Mouse (Mus musculus): ENCODE results near the gene Reln.

The Reln gene

GRCm38 (mm10) chr5:22344556-22344975 lies at the start of gene Reln:
TSS of gene Reln (minus strand) at chr5:22344702.
- DNase-seq (ENCODE audit: low spot score) = peak; percentile 53

- no peak for DNase-seq (ENCODE audit: low spot score)
These were observed 44.0 kb upstream of the Reln start for GRCm38 (mm10) chr5:22388502-22388901.

- DNase-seq (ENCODE audit: low spot score) = no peak
These were observed 16.0 kb upstream of the Reln start for GRCm38 (mm10) chr5:22360510-22360909.

- peak; percentile 60 for DNase-seq (ENCODE audit: low spot score)
These were observed 3.9 kb upstream of the Reln start for GRCm38 (mm10) chr5:22348412-22348811.

GRCm38 (mm10) chr5:22347732-22348131 lies 3.2 kb upstream of the Reln start:
- no peak for DNase-seq (ENCODE audit: low spot score)

GRCm38 (mm10) chr5:22345894-22346635 lies 1.6 kb upstream of the Reln start:
- no peak for DNase-seq (ENCODE audit: low spot score)

GRCm38 (mm10) chr5:22344976-22345651 lies 612 bp upstream of the Reln start:
- DNase-seq (ENCODE audit: low spot score) = peak; percentile 31

GRCm38 (mm10) chr5:22343843-22344555 lies 503 bp downstream of the Reln start:
- peak; percentile 9 for DNase-seq (ENCODE audit: low spot score)

- DNase-seq (ENCODE audit: low spot score) = no peak
These were observed 1.0 kb downstream of the Reln start for GRCm38 (mm10) chr5:22343536-22343842.

GRCm38 (mm10) chr5:22342461-22342860 lies 2.0 kb downstream of the Reln start:
- DNase-seq (ENCODE audit: low spot score) = no peak

- no peak for DNase-seq (ENCODE audit: low spot score)
These were observed 3.5 kb downstream of the Reln start for GRCm38 (mm10) chr5:22340991-22341390.

- DNase-seq (ENCODE audit: low spot score) = no peak
These were observed 9.1 kb downstream of the Reln start for GRCm38 (mm10) chr5:22335408-22335807.

- DNase-seq (ENCODE audit: low spot score) = no peak
These were observed 13.7 kb downstream of the Reln start for GRCm38 (mm10) chr5:22330802-22331201.

GRCm38 (mm10) chr5:22328431-22329359 lies 15.8 kb downstream of the Reln start:
- DNase-seq (ENCODE audit: low spot score) = no peak

- DNase-seq (ENCODE audit: low spot score) = no peak
These were observed 17.3 kb downstream of the Reln start for GRCm38 (mm10) chr5:22327170-22327569.

GRCm38 (mm10) chr5:22323801-22324200 lies 20.7 kb downstream of the Reln start:
- DNase-seq (ENCODE audit: low spot score) = no peak

- DNase-seq (ENCODE audit: low spot score) = no peak
These were observed 26.7 kb downstream of the Reln start for GRCm38 (mm10) chr5:22317807-22318206.

GRCm38 (mm10) chr5:22316471-22316870 lies 28.0 kb downstream of the Reln start:
- DNase-seq (ENCODE audit: low spot score) = no peak

- no peak for DNase-seq (ENCODE audit: low spot score)
These were observed 28.5 kb downstream of the Reln start for GRCm38 (mm10) chr5:22315990-22316389.

- DNase-seq (ENCODE audit: low spot score) = no peak
These were observed 31.5 kb downstream of the Reln start for GRCm38 (mm10) chr5:22312995-22313394.

GRCm38 (mm10) chr5:22311046-22311445 lies 33.5 kb downstream of the Reln start:
- DNase-seq (ENCODE audit: low spot score) = no peak

GRCm38 (mm10) chr5:22309001-22309400 lies 35.5 kb downstream of the Reln start:
- no peak for DNase-seq (ENCODE audit: low spot score)

Measured in yolk sac, embryonic 10.5 days (tissue).